Mouse (Mus musculus) left cerebral cortex, postnatal 4 days (tissue): ENCODE data around the gene Prkci. TPM values are rescaled to one million over a fixed set of nuclear protein-coding genes. Genes with fewer than 3 reads are reported as not detected.

ENCODE experiments used
- DNase-seq: peaks from one replicate; pipeline ENCODE4 v3.0.0-alpha.2; 2022
- intact Hi-C: fragments of 180-260 bp; cut with DNase I; formaldehyde crosslinking; loops from one replicate; pipeline ENCODE4 v1.15.1; 2025
- total RNA-seq, 2 experiments: library from RNA; stranded (reverse); gene quantifications; 2 replicates each; pipeline ENCODE4 v1.2.3; 2021

Prkci gene
- 10 to 100 TPM; 62.6 to 63.4 TPM for total RNA-seq

- peak; percentile 95 for DNase-seq
- intact Hi-C loops = no loop called here
These were observed at the start of gene Prkci for GRCm38 (mm10) chr3:30995283-30995898. Gene Prkci, plus strand, starts transcription at chr3:30995747.

DNA sequence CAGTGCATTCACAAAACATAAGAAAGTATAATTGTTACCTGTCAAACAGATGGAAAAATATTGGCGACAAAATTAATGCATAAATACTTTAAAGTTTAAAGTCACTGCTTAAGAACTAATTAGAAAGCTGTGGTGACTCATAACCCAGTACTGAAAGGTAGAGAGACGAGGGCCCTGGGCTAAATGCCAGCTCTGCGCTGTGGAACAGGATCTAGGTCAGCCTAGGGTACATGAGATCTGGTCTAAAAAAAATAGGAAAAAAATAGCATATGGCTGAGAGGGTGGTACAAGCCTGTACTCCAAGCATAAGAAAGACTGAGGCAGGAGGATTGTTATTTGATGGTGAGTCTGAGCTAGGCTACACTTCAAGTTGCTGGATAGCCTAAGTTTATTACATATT lies 43.9 kb upstream of the Prkci start:
- no peak for DNase-seq
- intact Hi-C loops = no loop called here

- DNase-seq = no peak
- intact Hi-C loops = no loop called here
These were observed 43.1 kb upstream of the Prkci start for GRCm38 (mm10) chr3:30952273-30953070.

- intact Hi-C loops = no loop called here
- DNase-seq = no peak
These were observed 39.2 kb upstream of the Prkci start for GRCm38 (mm10) chr3:30956327-30956726.

- intact Hi-C loops = no loop called here
- no peak for DNase-seq
These were observed 36.8 kb upstream of the Prkci start for GRCm38 (mm10) chr3:30958709-30959108.

- no peak for DNase-seq
- intact Hi-C loops = no loop called here
These were observed 35.4 kb upstream of the Prkci start for GRCm38 (mm10) chr3:30959868-30960831.

- no peak for DNase-seq
- intact Hi-C loops = no loop called here
These were observed 32.4 kb upstream of the Prkci start for GRCm38 (mm10) chr3:30963100-30963499.

DNA sequence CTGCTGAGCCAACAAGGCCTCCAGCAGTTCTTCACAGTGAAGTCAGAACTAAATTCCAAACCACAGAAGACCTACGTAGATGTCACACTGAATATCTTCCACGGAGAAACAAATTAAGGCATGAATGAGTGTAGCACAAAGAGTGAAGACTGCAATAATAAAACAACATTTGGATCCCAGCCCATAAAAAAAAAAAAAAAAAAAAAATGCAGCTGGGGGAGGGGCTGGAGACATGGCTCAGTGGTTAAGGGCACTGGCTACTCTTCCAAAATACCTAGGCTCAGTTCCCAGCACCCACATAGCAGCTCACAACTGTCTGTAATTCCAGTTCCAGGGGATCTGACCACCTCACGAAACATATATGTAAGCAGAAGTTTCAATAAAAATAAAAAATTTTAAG lies 31.3 kb upstream of the Prkci start:
- DNase-seq = no peak
- intact Hi-C loops = no loop called here

DNA sequence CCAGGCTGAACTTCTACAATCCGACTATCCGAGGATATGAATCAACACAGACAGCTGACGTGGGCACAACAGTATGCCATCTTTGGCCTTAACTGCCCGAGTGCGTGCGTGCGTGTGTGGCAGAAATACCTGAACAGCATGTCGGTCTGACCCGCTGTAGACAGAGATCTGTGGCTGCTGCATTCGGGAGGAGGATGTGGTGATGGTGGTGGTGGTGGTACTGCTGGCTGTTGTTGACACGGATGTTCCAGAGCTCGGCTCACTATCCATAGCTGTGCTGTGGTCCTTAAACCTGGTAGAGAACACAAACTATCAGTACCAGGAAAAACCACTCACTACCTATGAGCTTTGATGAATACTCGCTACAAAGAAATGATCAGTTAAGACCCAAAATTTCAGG lies 29.9 kb upstream of the Prkci start:
- DNase-seq = no peak
- intact Hi-C loops = no loop called here

- intact Hi-C loops = no loop called here
- peak; percentile 35 for DNase-seq
These were observed 26.9 kb upstream of the Prkci start for GRCm38 (mm10) chr3:30968531-30969092.

DNA sequence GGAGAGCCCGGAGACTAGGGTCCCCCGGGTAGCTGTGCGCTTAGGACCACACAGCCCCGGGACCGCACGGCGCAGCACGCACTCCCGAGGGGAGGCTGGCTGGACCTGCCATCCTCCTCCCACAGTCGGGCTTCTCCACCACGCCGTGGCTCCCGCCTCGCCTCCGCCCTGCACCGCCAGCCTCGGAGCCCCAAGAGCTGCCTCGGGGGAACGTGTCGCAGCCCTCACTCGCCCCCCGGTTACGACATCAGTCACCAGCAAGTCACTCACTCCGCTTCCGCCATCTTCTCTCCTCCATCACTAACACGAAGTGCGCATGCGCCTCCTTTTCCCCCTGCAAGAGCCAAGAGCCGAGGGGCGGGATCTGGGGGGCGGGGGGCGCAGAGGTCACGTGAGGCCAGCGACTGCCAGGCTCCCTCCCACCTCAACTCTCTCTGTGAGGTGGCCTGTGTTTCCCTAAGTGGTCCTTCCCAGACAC lies 26.4 kb upstream of the Prkci start, which contains the start of gene Phc3:
Gene Phc3, minus strand, starts transcription at position 312 of the 478 bp plus-strand sequence.
- intact Hi-C loops = no loop called here
- DNase-seq = peak; percentile 97

DNA sequence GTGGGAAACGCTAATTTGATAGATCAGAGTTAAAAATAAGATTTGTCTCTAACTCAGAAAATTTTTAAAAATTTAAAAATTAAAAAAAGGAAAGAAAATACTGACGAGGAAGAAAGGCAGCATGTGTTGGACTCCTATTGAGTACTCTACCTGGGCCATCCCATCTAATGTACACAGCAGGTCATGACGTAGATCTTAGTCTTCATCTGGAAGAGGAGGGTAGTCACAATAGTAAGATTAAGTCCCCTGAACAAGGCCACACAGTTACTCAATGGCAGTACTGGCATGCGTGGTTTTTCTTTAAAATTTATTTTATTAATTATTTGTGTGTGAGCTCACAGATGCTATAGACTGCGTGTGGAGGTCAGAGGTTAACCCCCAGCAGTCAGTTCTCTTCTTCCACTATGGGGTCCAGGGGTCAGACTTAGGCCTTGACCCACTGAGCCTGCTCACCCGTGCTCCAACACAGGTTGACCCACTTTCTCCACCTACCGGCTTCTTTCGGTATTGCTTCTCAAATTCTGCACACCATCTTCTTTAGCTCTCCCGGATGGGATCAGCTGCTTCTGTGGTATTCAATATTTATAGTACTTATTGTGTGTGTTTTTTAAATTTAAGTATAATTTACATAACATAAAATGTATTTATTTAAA lies 20.3 kb upstream of the Prkci start:
- intact Hi-C loops = no loop called here
- DNase-seq = peak; percentile 59

DNA sequence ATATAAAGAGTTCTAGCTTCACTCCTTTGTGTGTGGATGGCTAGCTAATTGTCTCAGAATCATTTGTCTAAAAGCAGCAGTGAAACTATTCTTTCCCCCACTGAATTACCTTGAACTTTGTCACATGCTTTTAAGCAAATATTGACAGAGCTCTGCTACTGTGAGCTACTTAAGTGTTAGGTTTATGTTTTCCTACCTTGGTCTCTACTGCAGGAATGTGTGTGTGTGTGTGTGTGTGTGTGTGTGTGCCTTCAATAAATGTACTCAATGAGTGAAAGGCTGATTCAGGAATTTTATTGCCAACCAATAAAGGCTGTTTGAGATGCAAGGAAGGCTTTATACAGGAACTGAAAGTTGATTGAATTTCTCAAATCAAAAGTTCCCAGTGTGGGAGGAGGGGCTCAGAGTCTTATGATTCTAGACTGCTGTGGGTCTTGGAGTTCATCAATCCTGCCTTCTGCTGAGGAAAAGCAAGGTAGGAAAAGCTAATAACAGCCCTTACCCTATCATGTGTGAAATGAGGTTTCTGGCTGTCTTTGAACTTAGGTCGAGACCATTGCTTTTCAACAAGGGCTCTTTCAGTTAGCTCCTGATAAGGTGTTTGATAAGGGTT lies 18.4 kb upstream of the Prkci start:
- DNase-seq = no peak
- intact Hi-C loops = no loop called here

DNA sequence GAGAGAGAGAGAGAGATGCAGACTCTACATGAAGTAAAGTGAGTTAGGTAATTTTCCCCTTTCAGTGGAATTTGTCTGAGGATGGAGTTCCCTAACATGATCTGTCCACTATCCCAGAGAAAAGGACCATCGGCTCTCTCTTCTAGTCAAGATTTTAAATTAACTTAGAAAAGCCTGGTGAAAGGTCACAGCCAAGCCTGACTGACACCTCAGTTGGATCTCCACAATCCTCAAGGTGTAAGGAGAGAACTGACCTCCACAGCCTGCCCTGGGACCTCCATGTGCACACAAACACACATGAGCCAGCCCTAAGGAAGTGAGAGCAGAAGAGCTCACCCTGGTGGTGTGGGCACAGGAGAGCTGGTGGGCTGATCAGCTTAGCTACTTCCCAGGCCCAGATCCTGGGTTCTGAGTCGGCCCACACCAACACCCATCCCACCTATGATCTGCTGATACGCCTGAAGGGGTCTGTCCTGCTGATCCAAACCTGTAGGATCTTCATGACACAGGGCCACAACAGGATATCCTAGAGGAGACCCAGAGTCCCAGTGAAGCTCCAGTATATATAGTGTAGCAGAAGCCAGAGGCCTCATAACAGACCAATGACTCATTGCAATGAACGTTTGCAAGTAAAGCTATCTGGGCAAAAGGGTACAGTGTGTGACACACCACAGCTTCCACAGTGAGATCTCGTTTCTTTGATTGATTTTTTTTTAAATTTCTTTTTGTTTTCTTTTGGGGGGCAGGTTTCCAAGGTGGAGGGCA lies 13.7 kb upstream of the Prkci start:
- intact Hi-C loops = no loop called here
- DNase-seq = no peak

DNA sequence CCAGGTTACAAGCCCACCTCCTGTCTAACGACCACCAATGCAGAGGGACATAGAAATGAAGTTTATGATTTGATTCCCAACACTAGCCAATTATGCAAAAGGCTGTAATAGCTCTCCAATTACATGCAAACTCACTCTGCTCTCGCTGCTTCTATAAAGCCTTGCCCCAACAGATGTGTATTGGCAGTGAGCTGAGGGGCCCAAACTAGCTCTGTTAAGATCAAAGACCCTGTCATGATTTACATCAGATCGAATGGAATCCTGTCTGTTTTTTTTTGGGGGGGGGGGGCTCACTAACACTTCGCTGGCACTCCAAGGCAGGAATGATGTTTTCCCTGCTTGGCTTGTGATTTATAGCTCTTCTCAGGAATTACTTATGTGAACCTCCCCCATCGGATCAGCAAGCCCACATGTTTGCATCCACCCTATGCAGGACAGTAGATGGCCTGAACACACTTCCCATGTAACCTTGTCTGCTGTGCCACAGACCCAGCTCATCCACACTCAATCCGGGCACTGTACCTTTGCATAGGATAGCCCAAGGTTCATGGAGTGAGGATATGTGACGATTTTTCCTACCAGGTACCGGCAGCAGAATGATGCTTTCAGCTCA lies 12.5 kb upstream of the Prkci start:
- intact Hi-C loops = no loop called here
- DNase-seq = no peak

- DNase-seq = no peak
- intact Hi-C loops = no loop called here
These were observed 7.9 kb upstream of the Prkci start for GRCm38 (mm10) chr3:30987396-30988318.

DNA sequence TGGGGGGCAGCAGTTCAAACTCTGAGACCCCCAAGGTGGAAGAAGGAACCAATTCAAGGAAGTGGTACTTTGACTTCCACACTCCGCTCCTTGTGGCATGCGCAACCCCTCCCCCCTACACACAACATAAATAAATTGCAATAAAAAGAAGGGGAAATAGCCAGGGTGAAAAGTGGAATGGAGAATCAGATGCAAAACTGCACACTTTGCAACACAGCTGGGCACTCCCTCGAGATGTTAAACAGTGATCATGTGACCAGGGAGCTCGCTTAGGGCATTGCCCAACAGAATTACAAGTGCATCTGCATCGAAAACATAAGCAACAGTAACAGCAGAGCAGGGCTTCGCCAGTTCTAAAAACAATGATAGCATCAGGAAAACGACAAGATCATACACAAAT lies 3.4 kb upstream of the Prkci start:
- DNase-seq = no peak
- intact Hi-C loops = no loop called here
